Mouse (Mus musculus) liver, adult 2 months (tissue): ENCODE results near the gene C1qa. TPM values are rescaled to one million over a fixed set of nuclear protein-coding genes. Genes with fewer than 3 reads are reported as not detected.

Source experiments
- DNase-seq: peaks from one replicate; pipeline ENCODE4 v3.0.0-alpha.2; 2011; ENCODE audit warnings: low read depth, low spot score; ENCODE audit errors: extremely low read depth
- H3K27ac ChIP-seq: fragments of 200-500 bp; replicated peaks from 2 replicates; pipeline ENCODE4 v1.5.1; 2012; ENCODE audit warnings: low read depth, mild to moderate bottlenecking, control low read depth, inconsistent platforms, low read length; ENCODE audit not compliant: insufficient read depth
- H3K27me3 ChIP-seq: fragments of 200-500 bp; 2 replicates; pipeline ENCODE4 v1.6.1; 2012; ENCODE audit warnings: mild to moderate bottlenecking, moderate library complexity, low read length, inconsistent platforms; ENCODE audit not compliant: control insufficient read depth, insufficient read depth
- H3K36me3 ChIP-seq: fragments of 200-500 bp; 2 replicates; pipeline ENCODE4 v1.6.1; 2012; ENCODE audit warnings: low read length, inconsistent platforms; ENCODE audit not compliant: control insufficient read depth, insufficient read depth
- H3K4me1 ChIP-seq: fragments of 200-500 bp; 2 replicates; pipeline ENCODE4 v1.6.1; 2011; ENCODE audit warnings: low read length; ENCODE audit not compliant: control insufficient read depth, insufficient read depth
- H3K4me3 ChIP-seq: fragments of 200-500 bp; 2 replicates; pipeline ENCODE4 v1.5.1; 2011; ENCODE audit warnings: low read depth, mild to moderate bottlenecking, control low read depth, low read length, moderate library complexity; ENCODE audit not compliant: insufficient read depth
- H3K79me2 ChIP-seq: fragments of 200-500 bp; 2 replicates; pipeline ENCODE4 v1.6.1; 2012; ENCODE audit warnings: inconsistent platforms, mild to moderate bottlenecking, low read length, moderate library complexity; ENCODE audit not compliant: control insufficient read depth, insufficient read depth
- H3K9ac ChIP-seq: fragments of 200-500 bp; 2 replicates; pipeline ENCODE4 v1.6.1; 2012; ENCODE audit warnings: low read depth, mild to moderate bottlenecking, control low read depth, inconsistent platforms, low read length
- CTCF ChIP-seq: fragments of 200-500 bp; IDR thresholded peaks from 2 replicates; pipeline ENCODE4 v1.5.1; 2011; ENCODE audit warnings: low read depth, low read length, control low read depth
- POLR2A ChIP-seq: fragments of 200-500 bp; IDR thresholded peaks from 2 replicates; pipeline ENCODE4 v1.6.1; 2011; ENCODE audit warnings: low read length, control low read depth; ENCODE audit not compliant: insufficient read depth; ENCODE audit errors: extremely low read depth
- WGBS: fragments of 180-500 bp; shearing (Covaris S2); methylation state at CpG from one replicate; pipeline ENCODE4 v1.1.7; 2018; 5-methylcytosine and 5-hydroxymethylcytosine counted together
- polyA plus RNA-seq: library from polyadenylated mRNA; depleted of rRNA; stranded (reverse); fragments of >200 nt; gene quantifications from 2 replicates; pipeline ENCODE4 v1.2.3, GENCODE M21; 2012
- total RNA-seq: library from RNA; depleted of rRNA; stranded (reverse); fragments of >200 nt; gene quantifications from 2 replicates; pipeline ENCODE4 v1.2.3, GENCODE M21; 2014

Gene C1qa
- total and polyA plus RNA-seq, 2 experiments = 76.4 to 86.2 TPM

GRCm38 (mm10) chr4:136937344-136937743 lies 38.7 kb upstream of the C1qa start:
- Histone ChIP-seq H3K4me3 (no peak overlapping the region), H3K4me1 (no peaks in the 10 kb centered on the region), H3K36me3 (no peaks in the 10 kb centered on the region), H3K79me2 (no peaks in the 10 kb centered on the region), H3K27ac (no peak overlapping the region), H3K9ac (no peak overlapping the region), H3K27me3 (no peaks in the 10 kb centered on the region)
- TF ChIP-seq POLR2A (no peak), CTCF (no peak)
- DNase-seq = no peak
- WGBS = 68% methylated on average over 4 of the region's 4 CpGs

- 67% methylated on average over 18 of the region's 18 CpGs for WGBS
- Histone ChIP-seq H3K79me2 (no peaks in the 10 kb centered on the region), H3K9ac (no peak overlapping the region), H3K27me3 (0 out of 2 replicates have a peak, but pooled peaks cover 2% of the 10 kb centered on the region), H3K36me3 (no peaks in the 10 kb centered on the region), H3K4me1 (no peaks in the 10 kb centered on the region), H3K4me3 (no peak overlapping the region), H3K27ac (no peak overlapping the region)
- TF ChIP-seq CTCF = no peak
- TF ChIP-seq POLR2A = no peak
- DNase-seq = no peak
Measured at GRCm38 (mm10) chr4:136934746-136935613, 36.4 kb upstream of the C1qa start.

GRCm38 (mm10) chr4:136930474-136930873 lies 31.9 kb upstream of the C1qa start:
- Histone ChIP-seq H3K27me3 (0 out of 2 replicates have a peak, but pooled peaks cover 2% of the 10 kb centered on the region), H3K4me1 (no peaks in the 10 kb centered on the region), H3K9ac (no peak overlapping the region), H3K79me2 (no peaks in the 10 kb centered on the region), H3K4me3 (no peak overlapping the region), H3K36me3 (no peaks in the 10 kb centered on the region), H3K27ac (no peak overlapping the region)
- TF ChIP-seq CTCF (no peak), POLR2A (no peak)
- WGBS = 72% methylated on average over 8 of the region's 8 CpGs
- DNase-seq = no peak

GRCm38 (mm10) chr4:136928928-136929327 lies 30.3 kb upstream of the C1qa start:
- H3K4me1 ChIP-seq = no peaks in the 10 kb centered on the region
- WGBS = 14% methylated on average over 5 of the region's 5 CpGs
- H3K36me3 ChIP-seq = no peaks in the 10 kb centered on the region
- 0 out of 2 replicates have a peak, but pooled peaks cover 2% of the 10 kb centered on the region for H3K27me3 ChIP-seq
- no peak overlapping the region for H3K9ac ChIP-seq
- no peak overlapping the region for H3K27ac ChIP-seq
- TF ChIP-seq POLR2A (no peak), CTCF (peak; percentile 40)
- H3K79me2 ChIP-seq = no peaks in the 10 kb centered on the region
- peak; percentile 31 for DNase-seq
- H3K4me3 ChIP-seq = no peak overlapping the region

- Histone ChIP-seq H3K4me3 (no peak overlapping the region), H3K27me3 (no peaks in the 10 kb centered on the region), H3K36me3 (no peaks in the 10 kb centered on the region), H3K79me2 (no peaks in the 10 kb centered on the region), H3K4me1 (no peaks in the 10 kb centered on the region), H3K27ac (no peak overlapping the region), H3K9ac (no peak overlapping the region)
- 24% methylated on average over 15 of the region's 15 CpGs for WGBS
- DNase-seq = no peak
- TF ChIP-seq POLR2A = no peak
- no peak for TF ChIP-seq CTCF
Measured at GRCm38 (mm10) chr4:136925804-136926203, 27.2 kb upstream of the C1qa start.

GRCm38 (mm10) chr4:136924529-136924928 lies 25.9 kb upstream of the C1qa start:
- DNase-seq = peak; percentile 7
- TF ChIP-seq CTCF = no peak
- no peak for TF ChIP-seq POLR2A
- 8% methylated on average over 6 of the region's 6 CpGs for WGBS

More at GRCm38 (mm10) chr4:136924529-136924928, 25.9 kb upstream of the C1qa start:
- Histone ChIP-seq H3K79me2 (no peaks in the 10 kb centered on the region), H3K27me3 (no peaks in the 10 kb centered on the region), H3K36me3 (no peaks in the 10 kb centered on the region), H3K9ac (no peak overlapping the region), H3K4me3 (no peak overlapping the region), H3K27ac (no peak overlapping the region), H3K4me1 (no peaks in the 10 kb centered on the region)
